Mouse (Mus musculus): ENCODE measurements around the gene Rapgef2.

GRCm38 (mm10) chr3:79270980-79271555 lies 15.2 kb downstream of the Rapgef2 start:
- TF ChIP-seq CTCF (IDR thresholded peaks at IDR 0.05; ENCODE audit: low read depth): no peak
- no peak for TF ChIP-seq EP300 (IDR thresholded peaks at IDR 0.05; ENCODE audit: low read depth)

All from liver, embryonic 14.5 days (tissue).